Mouse (Mus musculus): ENCODE data around the gene Nlrp1a.

GRCm38 (mm10) chr11:71076342-71076741 lies 68.2 kb downstream of the Nlrp1a start:
- no peak for TF ChIP-seq GATA1 (IDR thresholded peaks at IDR 0.05; ENCODE audit: borderline replicate concordance, low read length)
- TF ChIP-seq FLI1 (IDR thresholded peaks at IDR 0.05; ENCODE audit: low read length), result no peak
